Mouse (Mus musculus) heart, postnatal 0 days (tissue): ENCODE results near the gene Galnt10.

ENCODE experiments used
- CTCF ChIP-seq: IDR thresholded peaks from 2 replicates; pipeline ENCODE4 v1.5.1; 2016; ENCODE audit warnings: antibody characterized with exemption, control low read depth, low read depth
- EP300 ChIP-seq: IDR thresholded peaks from 2 replicates; pipeline ENCODE4 v1.6.1; 2016; ENCODE audit warnings: antibody characterized with exemption, low read depth

- TF ChIP-seq CTCF (no peak), EP300 (no peak)
Observed at GRCm38 (mm10) chr11:57761347-57761746, 116.1 kb downstream of the Galnt10 start.
